Mouse (Mus musculus): ENCODE results near the gene Ptpn6. TPM values are rescaled to one million over a fixed set of nuclear protein-coding genes. Genes with fewer than 3 reads are reported as not detected.

Ptpn6 gene
- polyA plus RNA-seq (2012; rRNA removed): 2.6 and 2.9 TPM in 2 replicates

DNA sequence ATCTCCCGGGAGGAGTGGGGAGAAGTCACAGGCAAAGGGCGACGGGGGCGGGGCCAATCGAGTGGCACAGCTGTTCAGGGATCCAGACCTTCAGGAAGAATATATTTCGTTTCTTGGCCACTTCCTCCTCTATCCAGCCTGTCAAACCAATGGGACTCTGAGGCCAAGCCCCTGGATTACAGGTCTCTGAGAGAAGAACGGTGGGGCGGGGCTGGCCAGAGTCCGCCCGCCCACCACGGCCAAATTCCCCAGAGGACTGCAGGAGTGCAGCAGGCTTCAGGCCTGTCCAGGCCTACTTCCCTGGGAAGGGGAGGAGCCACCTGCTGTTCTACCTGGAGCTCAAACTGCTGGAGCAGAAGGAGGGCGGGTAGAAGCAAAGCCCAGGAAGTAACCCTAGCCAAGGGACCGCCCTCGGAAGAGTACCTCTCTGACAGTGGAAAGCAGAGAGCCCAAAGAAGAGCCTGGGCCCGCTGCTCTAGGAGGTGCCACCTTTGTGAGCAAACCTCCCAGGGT is at the start of gene Ptpn6:
Ptpn6 (minus strand) TSS at position 204 of the 513 bp plus-strand sequence.
- no peak for TF ChIP-seq POLR2A (IDR thresholded peaks at IDR 0.05; ENCODE audit: borderline replicate concordance, extremely low read depth, insufficient read depth, insufficient read length, poor library complexity, severe bottlenecking)
- no peak for TF ChIP-seq CTCF (IDR thresholded peaks at IDR 0.05; ENCODE audit: borderline replicate concordance, extremely low read depth, insufficient read depth, insufficient read length)
- no peak for DNase-seq (ENCODE audit: low read depth)

DNA sequence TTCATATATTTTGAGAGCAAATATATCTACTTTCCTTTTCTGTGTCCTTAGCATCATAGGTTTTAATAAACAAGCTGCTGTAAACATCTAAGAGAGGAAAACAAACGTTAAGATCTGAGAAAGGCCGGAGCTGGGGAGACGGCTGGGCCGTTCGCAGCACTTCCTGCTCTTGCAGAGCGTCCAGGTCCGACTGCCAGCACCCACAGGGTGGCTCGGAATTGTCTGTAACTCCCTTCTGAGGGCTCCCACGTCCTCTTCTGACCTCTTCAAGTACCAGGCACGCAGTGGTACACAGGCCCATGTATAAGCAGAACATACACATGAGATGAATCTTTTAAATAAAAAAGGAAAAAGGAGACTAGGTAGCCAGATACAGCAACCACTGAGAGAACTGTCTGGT is 49.2 kb upstream of the Ptpn6 start:
- DNase-seq (ENCODE audit: low read depth): no peak
- TF ChIP-seq POLR2A (IDR thresholded peaks at IDR 0.05; ENCODE audit: borderline replicate concordance, extremely low read depth, insufficient read depth, insufficient read length, poor library complexity, severe bottlenecking) (no peak), CTCF (IDR thresholded peaks at IDR 0.05; ENCODE audit: borderline replicate concordance, extremely low read depth, insufficient read depth, insufficient read length) (no peak)

DNA sequence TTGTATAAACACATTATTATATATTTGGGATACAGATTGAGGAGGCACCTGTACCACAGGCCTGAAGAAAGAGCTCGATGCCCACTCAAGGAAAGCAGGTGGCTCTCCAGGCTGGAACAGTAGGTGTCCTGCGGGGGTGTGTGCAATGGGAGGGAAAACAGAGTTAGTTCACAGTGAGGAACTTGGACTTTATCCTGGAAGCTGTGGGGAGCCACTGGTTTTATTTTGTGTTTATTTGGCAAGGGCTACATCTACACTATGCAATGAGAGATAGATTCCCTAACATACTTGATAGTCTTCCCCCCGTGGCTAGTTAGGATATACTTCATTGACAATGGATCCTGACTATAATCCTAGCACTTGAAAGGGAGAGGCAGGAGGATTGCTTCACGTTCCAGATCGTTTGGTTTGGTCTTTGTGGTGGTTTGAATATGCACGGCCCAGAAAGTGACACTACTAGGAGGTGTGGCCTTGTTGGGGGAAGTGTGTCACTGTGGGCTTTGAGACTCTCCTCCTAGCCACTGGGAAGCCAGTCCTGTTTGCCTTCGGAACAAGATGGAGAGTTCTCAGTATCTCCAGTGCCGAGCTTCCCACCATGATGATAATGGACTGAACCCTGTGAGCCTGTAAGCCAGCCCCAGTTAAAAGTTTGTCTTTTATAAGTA is 48.4 kb upstream of the Ptpn6 start:
- TF ChIP-seq CTCF (IDR thresholded peaks at IDR 0.05; ENCODE audit: borderline replicate concordance, extremely low read depth, insufficient read depth, insufficient read length) (no peak), POLR2A (IDR thresholded peaks at IDR 0.05; ENCODE audit: borderline replicate concordance, extremely low read depth, insufficient read depth, insufficient read length, poor library complexity, severe bottlenecking) (no peak)
- DNase-seq (ENCODE audit: low read depth): no peak

DNA sequence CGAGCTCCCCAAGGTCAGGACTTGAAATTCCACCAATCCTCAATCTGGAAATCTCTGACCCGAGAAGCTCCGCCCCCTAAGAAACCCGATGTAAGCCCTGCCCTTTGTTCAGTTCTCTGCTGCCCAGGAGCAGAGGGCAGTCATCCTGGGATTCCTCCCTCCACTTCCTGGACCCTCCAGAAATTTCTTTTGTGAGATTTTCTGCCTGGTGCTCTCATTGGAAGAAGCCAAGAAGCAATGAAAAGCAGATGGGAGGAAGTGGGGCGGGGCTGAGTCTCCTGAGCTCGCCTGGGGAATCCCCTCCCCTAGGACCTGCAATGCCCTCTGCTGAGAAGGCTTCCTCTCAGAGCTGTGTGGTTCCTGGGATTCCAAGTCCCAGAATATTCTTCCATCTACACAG is 43.9 kb upstream of the Ptpn6 start:
- TF ChIP-seq CTCF (IDR thresholded peaks at IDR 0.05; ENCODE audit: borderline replicate concordance, extremely low read depth, insufficient read depth, insufficient read length) (no peak), POLR2A (IDR thresholded peaks at IDR 0.05; ENCODE audit: borderline replicate concordance, extremely low read depth, insufficient read depth, insufficient read length, poor library complexity, severe bottlenecking) (no peak)
- DNase-seq (ENCODE audit: low read depth): peak; percentile 43

DNA sequence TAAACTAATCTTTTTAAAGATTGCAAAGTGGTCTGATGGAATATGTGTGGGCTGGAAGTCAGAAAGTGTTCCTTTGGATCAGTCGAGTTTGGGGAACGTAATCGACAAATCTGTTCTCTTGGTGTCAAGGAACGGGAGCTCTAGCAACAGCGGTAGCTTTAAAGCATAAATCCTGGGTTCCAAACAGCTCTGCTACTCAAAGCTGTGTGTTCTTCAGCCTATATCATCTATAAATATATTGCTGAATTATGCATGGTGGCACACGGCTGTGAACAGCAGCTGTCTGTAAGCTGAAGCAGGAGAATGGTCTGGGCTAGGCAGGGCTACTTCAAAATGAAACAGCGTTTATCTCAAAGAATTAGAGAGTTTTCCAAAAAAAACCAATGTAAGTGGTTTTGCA is 42.4 kb upstream of the Ptpn6 start:
- no peak for TF ChIP-seq CTCF (IDR thresholded peaks at IDR 0.05; ENCODE audit: borderline replicate concordance, extremely low read depth, insufficient read depth, insufficient read length)
- no peak for TF ChIP-seq POLR2A (IDR thresholded peaks at IDR 0.05; ENCODE audit: borderline replicate concordance, extremely low read depth, insufficient read depth, insufficient read length, poor library complexity, severe bottlenecking)
- DNase-seq (ENCODE audit: low read depth): no peak

DNA sequence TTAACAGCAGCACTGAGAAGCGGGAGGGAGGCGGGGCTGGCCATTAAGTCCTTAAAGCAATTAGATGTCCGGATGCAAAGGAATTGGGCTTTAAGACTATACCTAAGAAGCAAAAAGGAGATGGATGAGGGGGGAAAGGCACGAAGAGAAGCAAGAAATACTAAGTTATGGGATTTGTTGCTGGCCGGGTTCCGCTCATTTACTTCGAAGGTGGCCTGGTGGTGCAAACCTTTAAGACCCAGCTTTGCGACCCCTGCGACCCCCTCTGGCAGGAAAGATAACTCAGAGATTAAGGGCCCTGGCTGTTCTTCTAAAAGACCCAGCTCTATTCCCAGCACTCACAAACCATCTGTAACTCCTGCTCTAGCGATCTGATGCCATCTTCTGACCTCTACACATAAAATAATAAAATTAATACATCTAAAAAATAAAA is 41.5 kb upstream of the Ptpn6 start:
- 0 out of 2 replicates have a peak, but pooled peaks have one; percentile 11 for TF ChIP-seq CTCF (IDR thresholded peaks at IDR 0.05; ENCODE audit: borderline replicate concordance, extremely low read depth, insufficient read depth, insufficient read length)
- no peak for TF ChIP-seq POLR2A (IDR thresholded peaks at IDR 0.05; ENCODE audit: borderline replicate concordance, extremely low read depth, insufficient read depth, insufficient read length, poor library complexity, severe bottlenecking)

DNA sequence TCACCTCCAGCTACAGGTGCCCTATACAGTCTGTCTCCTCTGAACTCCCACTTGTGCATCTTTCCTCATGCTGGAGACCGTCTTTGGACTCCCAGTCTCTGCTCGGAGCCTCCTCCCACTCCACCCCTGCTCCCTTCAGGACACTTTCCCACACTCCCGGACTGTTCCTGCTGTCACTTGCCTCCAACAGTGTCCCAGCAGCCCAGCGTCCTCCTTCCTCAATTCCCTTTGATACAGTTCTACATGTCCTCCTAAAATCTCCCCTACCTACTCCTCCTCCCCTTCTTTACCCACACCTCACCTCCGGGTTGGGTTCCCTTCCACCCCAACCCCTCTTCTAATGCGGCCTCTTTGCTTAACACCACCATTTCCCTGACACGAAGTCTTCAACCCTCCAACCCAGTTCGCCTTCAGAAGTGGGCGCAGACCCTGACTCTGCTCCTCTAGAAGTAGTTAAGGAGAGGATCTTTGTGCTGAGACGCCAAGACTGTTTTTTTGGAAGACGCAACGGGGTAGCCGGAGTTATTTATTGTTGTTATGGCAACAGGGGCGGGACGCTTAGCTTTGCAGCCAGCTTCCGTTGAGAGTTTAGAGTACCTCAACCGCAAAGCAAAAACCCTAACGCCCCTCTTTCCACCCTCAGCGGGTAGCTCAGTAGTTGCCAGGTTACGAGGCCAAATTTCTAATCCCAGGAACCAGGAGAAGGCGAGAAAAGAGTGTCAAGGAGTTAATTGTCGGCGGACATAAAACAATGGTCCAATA is 40.9 kb upstream of the Ptpn6 start, which contains the start of gene Lrrc23:
Lrrc23 (minus strand) TSS at position 506 of the 762 bp plus-strand sequence.
- no peak for TF ChIP-seq CTCF (IDR thresholded peaks at IDR 0.05; ENCODE audit: borderline replicate concordance, extremely low read depth, insufficient read depth, insufficient read length)
- no peak for TF ChIP-seq POLR2A (IDR thresholded peaks at IDR 0.05; ENCODE audit: borderline replicate concordance, extremely low read depth, insufficient read depth, insufficient read length, poor library complexity, severe bottlenecking)
- DNase-seq (ENCODE audit: low read depth): peak; percentile 81

More for the DNA sequence above, 41.5 kb upstream of the Ptpn6 start:
- DNase-seq (ENCODE audit: low read depth): no peak

DNA sequence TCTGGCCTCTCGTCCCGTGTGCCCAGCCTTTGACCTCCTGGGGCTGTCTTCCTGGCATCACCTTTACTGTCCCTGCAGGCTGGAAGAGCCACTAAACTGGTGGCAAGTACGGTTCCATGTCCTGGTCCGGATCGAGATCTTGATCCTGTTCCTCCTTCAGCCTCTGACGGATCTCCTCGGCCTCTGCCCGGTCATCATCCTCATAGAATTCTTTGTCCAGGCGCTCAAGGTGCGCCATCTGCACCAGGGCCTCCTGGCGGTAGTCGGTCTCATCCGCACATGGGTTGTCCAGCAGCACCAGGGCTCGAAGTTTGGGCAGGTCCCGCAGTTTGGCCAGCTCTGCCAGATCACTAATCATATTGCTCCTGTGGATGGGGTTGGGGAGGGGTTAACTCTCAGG is 32.0 kb upstream of the Ptpn6 start:
- no peak for DNase-seq (ENCODE audit: low read depth)
- TF ChIP-seq CTCF (IDR thresholded peaks at IDR 0.05; ENCODE audit: borderline replicate concordance, extremely low read depth, insufficient read depth, insufficient read length): no peak
- TF ChIP-seq POLR2A (IDR thresholded peaks at IDR 0.05; ENCODE audit: borderline replicate concordance, extremely low read depth, insufficient read depth, insufficient read length, poor library complexity, severe bottlenecking): no peak

DNA sequence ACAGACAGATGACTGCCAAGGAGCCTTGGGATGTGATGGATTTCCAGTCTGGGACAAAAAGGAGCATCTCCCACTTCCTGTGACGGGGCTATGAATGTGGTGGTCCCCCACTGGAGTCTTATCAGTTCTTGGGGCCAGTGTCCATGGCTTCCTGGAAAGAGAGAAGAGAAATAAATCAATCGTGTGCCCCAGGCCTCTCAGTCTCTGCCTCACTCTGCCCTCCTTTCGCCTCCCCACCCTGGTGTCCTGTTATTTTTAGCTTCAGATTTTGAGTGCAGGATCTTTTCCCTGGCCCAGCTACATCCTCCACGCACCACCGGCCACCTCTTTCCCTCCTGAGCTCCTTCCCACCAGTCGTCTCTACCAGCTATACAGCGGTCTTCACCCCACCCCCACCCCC is 31.5 kb upstream of the Ptpn6 start:
- DNase-seq (ENCODE audit: low read depth): no peak
- no peak for TF ChIP-seq POLR2A (IDR thresholded peaks at IDR 0.05; ENCODE audit: borderline replicate concordance, extremely low read depth, insufficient read depth, insufficient read length, poor library complexity, severe bottlenecking)
- no peak for TF ChIP-seq CTCF (IDR thresholded peaks at IDR 0.05; ENCODE audit: borderline replicate concordance, extremely low read depth, insufficient read depth, insufficient read length)

DNA sequence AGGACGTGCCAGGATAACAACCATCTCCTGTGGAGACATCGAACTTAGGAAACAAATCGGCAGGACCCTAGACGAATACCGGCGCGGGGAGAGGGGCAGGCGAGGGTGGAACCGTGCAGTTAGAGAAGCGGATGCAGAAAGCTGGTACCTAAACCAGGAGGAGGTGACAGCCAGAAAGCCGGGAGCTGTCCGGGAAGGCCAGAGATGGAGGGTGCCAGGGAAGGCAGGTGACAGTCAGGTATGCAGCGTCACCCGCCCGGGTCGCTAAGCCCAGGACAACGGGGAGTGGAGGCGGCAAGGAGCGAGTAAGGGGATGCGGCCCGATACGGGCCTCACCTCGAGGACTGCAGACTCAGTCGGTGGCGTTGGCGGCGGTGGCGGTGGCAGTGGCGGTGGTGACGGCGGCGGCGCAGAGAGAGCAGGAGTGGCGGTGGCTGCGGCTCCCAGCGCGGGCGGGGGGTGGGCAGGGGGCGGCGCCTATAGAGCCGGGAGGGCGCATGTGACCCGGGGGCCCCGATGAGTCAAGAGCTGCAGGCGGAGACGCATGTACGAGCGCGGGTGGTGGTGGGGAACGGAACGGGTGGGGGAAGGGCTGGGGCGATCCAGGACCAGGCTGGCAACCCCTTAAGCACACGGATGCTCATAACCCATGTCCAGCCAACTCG is 30.7 kb upstream of the Ptpn6 start, which contains the start of gene Eno2:
Eno2 (minus strand) TSS at position 573 of the 665 bp plus-strand sequence.
- DNase-seq (ENCODE audit: low read depth): peak; percentile 88
- peak; percentile 22; the same call in 1 of the 2 replicates for TF ChIP-seq POLR2A (IDR thresholded peaks at IDR 0.05; ENCODE audit: borderline replicate concordance, extremely low read depth, insufficient read depth, insufficient read length, poor library complexity, severe bottlenecking)
- no peak for TF ChIP-seq CTCF (IDR thresholded peaks at IDR 0.05; ENCODE audit: borderline replicate concordance, extremely low read depth, insufficient read depth, insufficient read length)

DNA sequence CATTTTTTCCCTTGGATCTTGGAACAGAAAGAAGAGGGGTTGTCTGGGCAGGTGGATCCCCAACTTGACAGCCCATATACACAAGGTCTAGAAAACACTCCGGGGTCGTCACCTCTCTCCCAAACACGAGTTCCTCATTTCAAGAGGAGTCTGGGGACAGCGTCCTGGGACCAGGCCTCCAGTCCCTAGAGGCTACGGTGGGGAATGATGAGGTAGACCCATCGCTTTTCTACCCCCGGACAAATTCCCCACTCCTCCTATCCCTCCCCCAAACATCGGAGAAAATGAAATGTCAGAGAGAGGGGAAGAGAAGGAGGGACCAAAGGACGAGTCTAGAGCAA is 30.2 kb upstream of the Ptpn6 start:
- TF ChIP-seq POLR2A (IDR thresholded peaks at IDR 0.05; ENCODE audit: borderline replicate concordance, extremely low read depth, insufficient read depth, insufficient read length, poor library complexity, severe bottlenecking) (no peak), CTCF (IDR thresholded peaks at IDR 0.05; ENCODE audit: borderline replicate concordance, extremely low read depth, insufficient read depth, insufficient read length) (no peak)
- DNase-seq (ENCODE audit: low read depth): no peak
